Mouse (Mus musculus) E14TG2a.4 (cell line): ENCODE results near the gene Hcn3.
A peak's percentile ranks its signal among the peaks of the same experiment; 100 is the strongest.

Source experiments
- H3K27me3 ChIP-seq: 2 replicates; pipeline ENCODE4 v1.6.1; 2014; ENCODE audit warnings: low read length, control low read depth; ENCODE audit not compliant: insufficient read depth
- H3K36me3 ChIP-seq: 2 replicates; pipeline ENCODE4 v1.6.1; 2014; ENCODE audit warnings: low read length, control low read depth; ENCODE audit not compliant: insufficient read depth
- H3K4me1 ChIP-seq: replicated peaks from 2 replicates; pipeline ENCODE4 v1.6.1; 2014; ENCODE audit warnings: low read depth, low read length, control low read depth
- H3K4me3 ChIP-seq: replicated peaks from 2 replicates; pipeline ENCODE4 v1.5.1; 2014; ENCODE audit warnings: mild to moderate bottlenecking, low read length
- H3K9me3 ChIP-seq: 2 replicates; pipeline ENCODE4 v1.6.1; 2014; ENCODE audit warnings: low read length, control low read depth
- CTCF ChIP-seq: conservative IDR thresholded peaks from 2 replicates; pipeline ENCODE4 v1.5.1; 2014; ENCODE audit warnings: low read length
- NANOG ChIP-seq: IDR thresholded peaks from 2 replicates; pipeline ENCODE4 v1.6.1; 2014; ENCODE audit warnings: borderline replicate concordance, low read length, mixed read lengths
- POU5F1 ChIP-seq: IDR thresholded peaks from 2 replicates; pipeline ENCODE4 v1.6.1; 2014; ENCODE audit warnings: low read length, borderline replicate concordance

The Hcn3 gene

GRCm38 (mm10) chr3:89159211-89159610, 785 bp downstream of the Hcn3 start:
- Histone ChIP-seq H3K27me3 (peaks cover 26% of the 10 kb centered on the region), H3K36me3 (no peaks in the 10 kb centered on the region), H3K4me3 (peak overlapping the region; percentile 86), H3K4me1 (peaks cover 31% of the 10 kb centered on the region), H3K9me3 (no peaks in the 10 kb centered on the region)
- TF ChIP-seq CTCF (no peak), NANOG (no peak), POU5F1 (no peak)

- Histone ChIP-seq H3K9me3 (no peaks in the 10 kb centered on the region), H3K4me3 (peak overlapping the region; percentile 86; the same call in 1 of the 2 replicates), H3K4me1 (peaks cover 27% of the 10 kb centered on the region), H3K36me3 (no peaks in the 10 kb centered on the region), H3K27me3 (peaks cover 26% of the 10 kb centered on the region)
- TF ChIP-seq CTCF: no peak
- TF ChIP-seq POU5F1: no peak
Measured at GRCm38 (mm10) chr3:89158651-89159050, 1.3 kb downstream of the Hcn3 start.

GRCm38 (mm10) chr3:89156951-89157350, 3.0 kb downstream of the Hcn3 start:
- Histone ChIP-seq H3K27me3 (peaks cover 34% of the 10 kb centered on the region), H3K4me1 (peaks cover 32% of the 10 kb centered on the region), H3K36me3 (no peaks in the 10 kb centered on the region), H3K4me3 (no peak overlapping the region), H3K9me3 (no peaks in the 10 kb centered on the region)
- no peak for TF ChIP-seq POU5F1
- no peak for TF ChIP-seq NANOG
- no peak for TF ChIP-seq CTCF

- Histone ChIP-seq H3K4me3 (peak overlapping the region; percentile 20; the same call in 1 of the 2 replicates), H3K36me3 (no peaks in the 10 kb centered on the region), H3K27me3 (peaks cover 45% of the 10 kb centered on the region), H3K9me3 (no peaks in the 10 kb centered on the region), H3K4me1 (peaks cover 45% of the 10 kb centered on the region)
- no peak for TF ChIP-seq NANOG
- no peak for TF ChIP-seq POU5F1
- no peak for TF ChIP-seq CTCF
Measured at GRCm38 (mm10) chr3:89152084-89152835, 7.7 kb downstream of the Hcn3 start.

DNA sequence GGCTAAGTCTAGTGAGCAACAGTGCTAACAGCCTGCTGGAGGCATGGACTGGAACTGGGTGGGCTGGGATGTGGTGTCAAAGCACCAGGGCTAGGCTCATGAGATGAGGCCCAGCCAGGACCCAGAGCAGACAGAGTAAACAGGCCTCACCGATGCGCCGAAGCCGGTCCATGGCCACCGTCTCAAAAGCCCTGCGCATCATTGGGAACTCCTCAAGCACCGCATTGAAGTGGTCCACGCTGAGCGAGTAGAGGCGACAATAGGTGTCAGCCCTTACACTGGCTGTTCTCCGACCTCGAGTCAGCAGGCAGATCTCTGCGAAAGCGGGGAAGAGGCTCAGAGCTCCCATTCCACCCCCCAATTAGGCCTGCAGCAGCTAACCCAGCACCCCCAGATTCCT, 11.4 kb downstream of the Hcn3 start:
- Histone ChIP-seq H3K4me1 (peaks cover 50% of the 10 kb centered on the region), H3K27me3 (peaks cover 71% of the 10 kb centered on the region), H3K9me3 (no peaks in the 10 kb centered on the region), H3K4me3 (no peak overlapping the region), H3K36me3 (no peaks in the 10 kb centered on the region)
- TF ChIP-seq NANOG: no peak
- TF ChIP-seq POU5F1: no peak
- no peak for TF ChIP-seq CTCF

GRCm38 (mm10) chr3:89147979-89148311, 12.1 kb downstream of the Hcn3 start:
- peaks cover 55% of the 10 kb centered on the region for H3K4me1 ChIP-seq
- peaks cover 75% of the 10 kb centered on the region for H3K27me3 ChIP-seq
- no peaks in the 10 kb centered on the region for H3K9me3 ChIP-seq
- TF ChIP-seq CTCF (no peak), NANOG (no peak), POU5F1 (no peak)
- no peaks in the 10 kb centered on the region for H3K36me3 ChIP-seq
- H3K4me3 ChIP-seq: peak overlapping the region; percentile 74

- peaks cover 75% of the 10 kb centered on the region for H3K27me3 ChIP-seq
- no peaks in the 10 kb centered on the region for H3K9me3 ChIP-seq
- no peaks in the 10 kb centered on the region for H3K36me3 ChIP-seq
- TF ChIP-seq NANOG (no peak), POU5F1 (no peak), CTCF (no peak)
- peaks cover 53% of the 10 kb centered on the region for H3K4me1 ChIP-seq
- peak overlapping the region; percentile 74 for H3K4me3 ChIP-seq
Measured at GRCm38 (mm10) chr3:89147101-89147978, 12.7 kb downstream of the Hcn3 start.

DNA sequence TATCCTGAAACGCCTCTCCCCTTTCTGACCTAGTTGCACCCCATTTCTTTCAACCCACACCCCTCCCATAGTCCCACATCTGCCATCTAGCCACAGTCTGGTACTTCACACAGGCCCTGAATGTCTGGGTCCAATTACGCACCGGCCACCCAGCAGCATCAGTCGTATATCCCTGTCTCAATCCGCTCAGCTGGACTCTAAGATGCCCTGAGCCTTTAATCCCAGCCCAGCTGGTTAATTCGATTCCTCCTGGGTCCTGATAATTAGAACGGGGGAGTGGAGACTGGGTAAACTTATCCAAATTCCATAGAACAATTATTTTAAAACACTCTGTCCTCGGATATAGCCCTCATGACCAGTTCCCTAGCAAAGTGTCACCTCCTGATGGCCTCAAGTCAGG, 14.4 kb downstream of the Hcn3 start:
- H3K4me1 ChIP-seq: peaks cover 46% of the 10 kb centered on the region
- H3K4me3 ChIP-seq: no peak overlapping the region
- TF ChIP-seq NANOG (no peak), POU5F1 (no peak), CTCF (no peak)
- no peaks in the 10 kb centered on the region for H3K9me3 ChIP-seq
- peaks cover 83% of the 10 kb centered on the region for H3K27me3 ChIP-seq
- H3K36me3 ChIP-seq: no peaks in the 10 kb centered on the region

- H3K36me3 ChIP-seq: no peaks in the 10 kb centered on the region
- no peaks in the 10 kb centered on the region for H3K9me3 ChIP-seq
- H3K4me1 ChIP-seq: peaks cover 39% of the 10 kb centered on the region
- TF ChIP-seq POU5F1 (no peak), NANOG (no peak), CTCF (no peak)
- no peak overlapping the region for H3K4me3 ChIP-seq
- H3K27me3 ChIP-seq: peaks cover 83% of the 10 kb centered on the region
Measured at GRCm38 (mm10) chr3:89144821-89145220, 15.2 kb downstream of the Hcn3 start.
